Mouse (Mus musculus) NIH3T3 (cell line): Measurements from ENCODE around the gene Klhl2.
A peak's percentile ranks its signal among the peaks of the same experiment; 100 is the strongest.

Experiments
- DNase-seq: peaks from one replicate; pipeline ENCODE4 v3.0.0-alpha.2; 2012; ENCODE audit warnings: low read depth

Gene Klhl2

GRCm38 (mm10) chr8:64829921-64830320, 19.9 kb downstream of the Klhl2 start:
- no peak for DNase-seq

GRCm38 (mm10) chr8:64829391-64829790, 20.4 kb downstream of the Klhl2 start:
- peak; percentile 44 for DNase-seq

- DNase-seq, result no peak
These were observed 21.4 kb downstream of the Klhl2 start for GRCm38 (mm10) chr8:64828466-64828865.

- DNase-seq, result no peak
These were observed 22.5 kb downstream of the Klhl2 start for GRCm38 (mm10) chr8:64827356-64827755.

- DNase-seq, result peak; percentile 18
These were observed 23.4 kb downstream of the Klhl2 start for GRCm38 (mm10) chr8:64826461-64826860.

- DNase-seq, result no peak
These were observed 25.9 kb downstream of the Klhl2 start for GRCm38 (mm10) chr8:64823905-64824304.

- no peak for DNase-seq
These were observed 28.9 kb downstream of the Klhl2 start for GRCm38 (mm10) chr8:64820940-64821339.

GRCm38 (mm10) chr8:64811790-64812189, 38.0 kb downstream of the Klhl2 start:
- DNase-seq, result no peak

- DNase-seq, result no peak
These were observed 38.7 kb downstream of the Klhl2 start for GRCm38 (mm10) chr8:64811083-64811482.

GRCm38 (mm10) chr8:64806558-64806957, 43.3 kb downstream of the Klhl2 start:
- peak; percentile 48 for DNase-seq

GRCm38 (mm10) chr8:64804971-64805370, 44.8 kb downstream of the Klhl2 start:
- DNase-seq, result peak; percentile 61

- no peak for DNase-seq
These were observed 50.5 kb downstream of the Klhl2 start for GRCm38 (mm10) chr8:64799306-64799705.

- DNase-seq, result no peak
These were observed 51.3 kb downstream of the Klhl2 start for GRCm38 (mm10) chr8:64798503-64798902.

GRCm38 (mm10) chr8:64797751-64798150, 52.1 kb downstream of the Klhl2 start:
- no peak for DNase-seq

- no peak for DNase-seq
These were observed 58.5 kb downstream of the Klhl2 start for GRCm38 (mm10) chr8:64791250-64791881.

GRCm38 (mm10) chr8:64790418-64790817, 59.4 kb downstream of the Klhl2 start:
- DNase-seq, result no peak

- DNase-seq, result peak; percentile 49
These were observed 61.1 kb downstream of the Klhl2 start for GRCm38 (mm10) chr8:64788715-64789114.

- no peak for DNase-seq
These were observed 63.0 kb downstream of the Klhl2 start for GRCm38 (mm10) chr8:64786801-64787200.

- DNase-seq, result no peak
These were observed 65.6 kb downstream of the Klhl2 start for GRCm38 (mm10) chr8:64784235-64784634.

- DNase-seq, result no peak
These were observed 67.9 kb downstream of the Klhl2 start for GRCm38 (mm10) chr8:64781947-64782346.

GRCm38 (mm10) chr8:64777925-64778324, 71.9 kb downstream of the Klhl2 start:
- DNase-seq, result peak; percentile 11

- no peak for DNase-seq
These were observed 75.7 kb downstream of the Klhl2 start for GRCm38 (mm10) chr8:64774136-64774535.

- DNase-seq, result no peak
These were observed 79.0 kb downstream of the Klhl2 start for GRCm38 (mm10) chr8:64770814-64771213.

GRCm38 (mm10) chr8:64769586-64769985, 80.2 kb downstream of the Klhl2 start:
- no peak for DNase-seq
